Mouse (Mus musculus): ENCODE measurements around the gene Rbm19.

GRCm38 (mm10) chr5:120153140-120153539, 36.9 kb downstream of the Rbm19 start:
- TF ChIP-seq CTCF (IDR thresholded peaks at IDR 0.05; ENCODE audit: low read depth) (no peak), EP300 (optimal IDR thresholded peaks at IDR 0.05) (no peak)

Data from stomach, postnatal 0 days (tissue).